Mouse (Mus musculus) small intestine, adult 2 months (tissue): Measurements from ENCODE around the gene Fxyd1. TPM values are rescaled to one million over a fixed set of nuclear protein-coding genes. Genes with fewer than 3 reads are reported as not detected.

Experiments used
- H3K27ac ChIP-seq: fragments of 200-500 bp; 2 replicates; pipeline ENCODE4 v1.5.1; 2012; ENCODE audit warnings: low read depth, low read length, control low read depth, inconsistent platforms; ENCODE audit not compliant: insufficient read depth
- H3K27me3 ChIP-seq: fragments of 200-500 bp; 2 replicates; pipeline ENCODE4 v1.6.1; 2012; ENCODE audit warnings: mild to moderate bottlenecking, moderate library complexity, low read length, inconsistent platforms; ENCODE audit not compliant: control insufficient read depth, insufficient read depth
- H3K36me3 ChIP-seq: fragments of 200-500 bp; 2 replicates; pipeline ENCODE4 v1.6.1; 2012; ENCODE audit warnings: mild to moderate bottlenecking, low read length, control low read depth, inconsistent platforms; ENCODE audit not compliant: control insufficient read depth, insufficient read depth
- H3K4me1 ChIP-seq: fragments of 200-500 bp; 2 replicates; pipeline ENCODE4 v1.6.1; 2012; ENCODE audit warnings: low read length, inconsistent platforms, mixed read lengths; ENCODE audit not compliant: control insufficient read depth, insufficient read depth, insufficient read length
- H3K4me3 ChIP-seq: fragments of 200-500 bp; 2 replicates; pipeline ENCODE4 v1.5.1; 2012; ENCODE audit warnings: low read depth, mild to moderate bottlenecking, control low read depth, inconsistent platforms, low read length, moderate library complexity
- CTCF ChIP-seq: fragments of 200-500 bp; IDR thresholded peaks from 2 replicates; pipeline ENCODE4 v1.5.1; 2012; ENCODE audit warnings: low read depth, mild to moderate bottlenecking, control low read depth, inconsistent platforms, low read length, moderate library complexity, mixed read lengths; ENCODE audit not compliant: insufficient replicate concordance, insufficient read length; ENCODE audit errors: extremely low read depth
- POLR2A ChIP-seq: fragments of 200-500 bp; IDR thresholded peaks from 2 replicates; pipeline ENCODE4 v1.6.1; 2012; ENCODE audit warnings: low read depth, mild to moderate bottlenecking, control low read depth, inconsistent platforms, low read length, moderate library complexity
- WGBS: fragments of 180-500 bp; shearing (Covaris S2); methylation state at CpG from one replicate; pipeline ENCODE4 v1.1.7; 2018; 5-methylcytosine and 5-hydroxymethylcytosine counted together
- polyA plus RNA-seq: library from polyadenylated mRNA; depleted of rRNA; stranded (reverse); fragments of >200 nt; gene quantifications from 2 replicates; pipeline ENCODE4 v1.2.3, GENCODE M21; 2012; rRNA removed

Fxyd1 gene
- polyA plus RNA-seq, 1 experiment = 41.4 TPM

- TF ChIP-seq CTCF (no peak), POLR2A (no peak)
- Histone ChIP-seq H3K27me3 (no peaks in the 10 kb centered on the region), H3K4me1 (peaks cover 6% of the 10 kb centered on the region; the same call in 1 of the 2 replicates), H3K36me3 (no peaks in the 10 kb centered on the region), H3K27ac (no peak overlapping the region), H3K4me3 (no peak overlapping the region)
- 27% methylated on average over 10 of the region's 10 CpGs for WGBS
These were observed 39.7 kb downstream of the Fxyd1 start for GRCm38 (mm10) chr7:31017104-31017901.

GRCm38 (mm10) chr7:31012971-31013370 is 44.0 kb downstream of the Fxyd1 start:
- no peaks in the 10 kb centered on the region for H3K27me3 ChIP-seq
- H3K4me1 ChIP-seq = peaks cover 9% of the 10 kb centered on the region; the same call in 1 of the 2 replicates
- WGBS = 61% methylated on average over 5 of the region's 5 CpGs

GRCm38 (mm10) chr7:31008889-31009288 is 48.1 kb downstream of the Fxyd1 start:
- Histone ChIP-seq H3K27me3 (no peaks in the 10 kb centered on the region), H3K4me1 (peaks cover 3% of the 10 kb centered on the region; the same call in 1 of the 2 replicates), H3K27ac (no peak overlapping the region), H3K4me3 (no peak overlapping the region), H3K36me3 (no peaks in the 10 kb centered on the region)
- 19% methylated on average over 3 of the region's 3 CpGs for WGBS
- TF ChIP-seq POLR2A (no peak), CTCF (no peak)

More at GRCm38 (mm10) chr7:31012971-31013370, 44.0 kb downstream of the Fxyd1 start:
- TF ChIP-seq POLR2A (no peak), CTCF (no peak)
- Histone ChIP-seq H3K27ac (no peak overlapping the region), H3K36me3 (no peaks in the 10 kb centered on the region), H3K4me3 (no peak overlapping the region)

- no peaks in the 10 kb centered on the region for H3K36me3 ChIP-seq
- H3K27me3 ChIP-seq = no peaks in the 10 kb centered on the region
- no peak overlapping the region for H3K4me3 ChIP-seq
- 48% methylated on average over 1 of the region's 1 CpGs for WGBS
- TF ChIP-seq CTCF (no peak), POLR2A (no peak)
- peaks cover 3% of the 10 kb centered on the region; the same call in 1 of the 2 replicates for H3K4me1 ChIP-seq
- H3K27ac ChIP-seq = no peak overlapping the region
These were observed 48.8 kb downstream of the Fxyd1 start for GRCm38 (mm10) chr7:31008175-31008574.

- WGBS = 58% methylated on average over 1 of the region's 1 CpGs
- Histone ChIP-seq H3K36me3 (no peaks in the 10 kb centered on the region), H3K27me3 (no peaks in the 10 kb centered on the region), H3K27ac (no peak overlapping the region), H3K4me3 (no peak overlapping the region), H3K4me1 (peaks cover 3% of the 10 kb centered on the region; the same call in 1 of the 2 replicates)
- no peak for TF ChIP-seq CTCF
- no peak for TF ChIP-seq POLR2A
These were observed 49.2 kb downstream of the Fxyd1 start for GRCm38 (mm10) chr7:31007775-31008174.

- Histone ChIP-seq H3K4me1 (peaks cover 11% of the 10 kb centered on the region), H3K27ac (peak overlapping the region; percentile 23; the same call in 1 of the 2 replicates), H3K36me3 (no peaks in the 10 kb centered on the region), H3K4me3 (no peak overlapping the region), H3K27me3 (no peaks in the 10 kb centered on the region)
- no peak for TF ChIP-seq POLR2A
- no peak for TF ChIP-seq CTCF
- WGBS = 54% methylated on average over 8 of the region's 8 CpGs
These were observed 54.3 kb downstream of the Fxyd1 start for GRCm38 (mm10) chr7:31002650-31003049.

Other genes starting within 250 kb of the Fxyd1 start
- 9.1 and 9.5 TPM in 2 replicates for gene Ffar2, start 233.4 kb downstream of the Fxyd1 start, polyA plus RNA-seq
- 0.90 and 3.5 TPM in 2 replicates for gene Ffar3, start 201.0 kb downstream of the Fxyd1 start, polyA plus RNA-seq
- gene Ffar1, start 195.6 kb downstream of the Fxyd1 start, polyA plus RNA-seq = 0.66 and 2.2 TPM in 2 replicates
- gene Cd22, start 176.9 kb downstream of the Fxyd1 start, polyA plus RNA-seq = 4.5 and 9.2 TPM in 2 replicates
- gene Mag, start 142.3 kb downstream of the Fxyd1 start, polyA plus RNA-seq = 0.48 and 0.52 TPM in 2 replicates
- 0.76 and 58.9 TPM in 2 replicates for gene Hamp2, start 132.5 kb downstream of the Fxyd1 start, polyA plus RNA-seq
- gene Hamp, start 113.2 kb downstream of the Fxyd1 start, polyA plus RNA-seq = 0.65 TPM in 1 of 2 replicates, not detected in the other
- gene Usf2, start 100.4 kb downstream of the Fxyd1 start, polyA plus RNA-seq = 78.9 and 162 TPM in 2 replicates
- 267 and 816 TPM in 2 replicates for gene Lsr, start 83.7 kb downstream of the Fxyd1 start, polyA plus RNA-seq
- 4.4 and 9.8 TPM in 2 replicates for gene Fam187b, start 83.4 kb downstream of the Fxyd1 start, polyA plus RNA-seq
- 24.8 and 31.8 TPM in 2 replicates for gene Fxyd5, start 14.7 kb downstream of the Fxyd1 start, polyA plus RNA-seq
- 2.0 and 2.6 TPM in 2 replicates for gene Fxyd7, start 5.7 kb downstream of the Fxyd1 start, polyA plus RNA-seq
- gene Lgi4, start 2.1 kb upstream of the Fxyd1 start, polyA plus RNA-seq = 2.5 and 3.0 TPM in 2 replicates
- gene Fxyd3, start 19.5 kb upstream of the Fxyd1 start, polyA plus RNA-seq = 22.7 and 60.7 TPM in 2 replicates
- 4.2 and 27.5 TPM in 2 replicates for gene Hpn, start 58.1 kb upstream of the Fxyd1 start, polyA plus RNA-seq
- gene Scn1b, start 69.8 kb upstream of the Fxyd1 start, polyA plus RNA-seq = 11.1 and 19.6 TPM in 2 replicates
- gene Gramd1a, start 98.7 kb upstream of the Fxyd1 start, polyA plus RNA-seq = 56.4 and 64.9 TPM in 2 replicates
- not detected in 2 replicates for gene Scgb2b2, start 233.3 kb upstream of the Fxyd1 start, polyA plus RNA-seq
- gene Scgb1b2, start 234.6 kb upstream of the Fxyd1 start, polyA plus RNA-seq = not detected in 2 replicates